Mouse (Mus musculus) adrenal gland, adult 8-10 months (tissue): ENCODE measurements around the gene Vwc2l. TPM values are rescaled to one million over a fixed set of nuclear protein-coding genes. Genes with fewer than 3 reads are reported as not detected.

Experiments
- DNase-seq: peaks from one replicate; pipeline ENCODE4 v3.0.0; 2022
- total RNA-seq, 4 experiments: library from RNA; stranded (reverse); gene quantifications; 2 replicates each; pipeline ENCODE4 v1.2.4; 2022

Vwc2l gene
- total RNA-seq, 4 experiments from 2014 or later = not detected

DNA sequence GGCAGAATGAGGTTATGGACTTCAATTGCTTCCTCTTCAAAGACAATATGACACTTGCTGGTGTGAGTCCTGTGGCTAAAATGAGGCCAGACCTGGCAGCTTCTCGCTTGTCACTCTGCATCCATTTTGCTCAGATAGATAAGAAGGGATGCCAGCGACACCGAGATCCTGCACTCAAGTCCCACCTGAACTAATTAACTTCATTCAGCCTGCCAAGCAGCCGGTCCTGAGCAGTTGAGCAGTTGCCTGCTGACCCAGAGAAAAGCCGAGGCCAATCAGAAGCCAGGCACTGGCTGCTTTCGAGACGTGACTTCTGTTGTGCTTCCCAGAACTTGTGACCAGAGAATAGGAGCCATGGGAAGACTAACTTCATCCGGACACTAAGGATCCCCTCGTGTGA is 187.6 kb downstream of the Vwc2l start:
- no peak for DNase-seq

GRCm38 (mm10) chr1:70918173-70919036 is 192.9 kb downstream of the Vwc2l start:
- no peak for DNase-seq

DNA sequence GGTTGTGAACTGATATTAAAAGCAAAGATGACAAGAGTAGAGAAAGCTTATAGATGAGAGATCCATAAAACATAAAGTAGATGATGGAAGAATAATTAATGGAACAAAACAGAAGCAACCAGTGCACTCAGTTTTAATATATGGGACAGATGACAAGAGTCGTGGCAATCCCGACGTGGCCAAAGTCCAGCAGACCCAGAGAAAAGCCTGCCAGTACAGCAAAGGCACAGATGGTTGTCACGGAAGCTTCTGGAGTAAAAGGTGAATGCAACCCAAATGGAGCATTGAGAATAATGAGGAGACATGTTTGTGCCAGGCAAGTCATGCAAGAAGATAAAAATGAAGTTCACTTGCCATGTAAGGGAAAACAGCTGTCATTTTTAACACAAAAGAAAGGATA is 207.5 kb downstream of the Vwc2l start:
- DNase-seq = no peak
